Mouse (Mus musculus): ENCODE results near the gene Tbc1d9. TPM values are rescaled to one million over a fixed set of nuclear protein-coding genes. Genes with fewer than 3 reads are reported as not detected.

The Tbc1d9 gene
- total RNA-seq, 1 experiment from 2014 or later = 17.8 TPM

DNA sequence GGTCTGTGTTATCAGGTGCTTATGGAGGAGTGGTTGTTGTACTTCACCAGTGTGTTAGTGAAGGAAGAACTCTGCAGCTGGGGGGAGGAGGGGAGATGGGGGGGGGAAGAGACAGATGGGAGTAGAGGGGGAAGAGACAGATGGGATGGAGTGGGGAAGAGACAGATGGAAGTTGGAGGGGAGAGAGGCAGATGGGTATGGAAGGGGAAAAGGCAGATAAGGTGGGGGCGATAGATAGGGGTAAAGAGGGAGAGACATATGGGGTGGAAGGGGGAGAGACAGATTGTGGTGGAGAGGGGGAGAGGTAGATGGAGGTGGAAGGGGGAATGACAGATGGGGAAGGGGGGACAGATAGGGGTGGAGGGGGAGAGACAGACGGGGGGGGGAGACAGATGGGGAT lies 11.6 kb downstream of the Tbc1d9 start:
- ATAC-seq (replicated peaks; ENCODE audit: insufficient number of reproducible peaks, low FRiP score, low TSS enrichment, poor library complexity, severe bottlenecking) = no peak

DNA sequence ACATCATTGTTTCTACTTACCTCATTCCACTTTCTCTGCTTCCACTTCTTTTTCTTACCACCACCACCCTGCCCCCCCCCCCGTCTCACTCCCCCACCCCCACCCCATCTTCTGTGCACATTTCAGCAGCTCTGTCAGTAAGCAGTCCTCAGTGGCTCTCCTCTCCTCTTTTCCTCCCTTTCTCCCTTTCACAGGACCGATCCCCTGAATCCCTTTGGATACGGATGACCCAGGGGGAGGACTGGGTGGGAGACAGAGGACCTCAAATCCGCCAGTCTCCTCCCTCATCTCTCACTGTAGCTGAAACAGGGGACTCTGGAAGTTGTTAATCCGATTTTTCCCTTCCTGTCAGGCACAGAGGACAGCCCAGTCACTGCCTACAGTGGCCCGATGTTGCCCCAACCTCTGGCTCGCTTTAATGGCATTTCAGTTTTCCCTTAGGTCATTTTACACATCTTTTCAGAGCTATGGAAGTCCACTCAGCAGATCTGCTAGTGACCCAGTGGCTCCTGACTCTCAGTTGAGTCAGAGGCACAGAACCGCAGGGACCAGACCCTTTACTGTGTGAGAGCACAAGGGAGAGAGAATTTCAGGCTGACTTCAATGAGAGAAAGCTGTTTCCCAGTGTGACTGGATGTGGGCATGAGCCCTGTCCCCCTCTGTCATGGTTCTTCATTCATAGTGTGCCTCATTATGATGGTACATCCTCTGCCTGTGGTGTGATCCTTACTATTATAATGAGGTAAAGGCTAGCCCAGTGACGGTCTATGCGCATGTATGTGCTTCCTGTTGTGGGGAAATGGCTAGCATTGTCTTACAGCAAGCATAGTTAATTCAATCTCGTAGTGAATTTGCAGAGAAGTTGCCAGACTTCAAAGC lies 12.4 kb downstream of the Tbc1d9 start:
- ATAC-seq (replicated peaks; ENCODE audit: insufficient number of reproducible peaks, low FRiP score, low TSS enrichment, poor library complexity, severe bottlenecking) = 0 out of 2 replicates have a peak, but pooled peaks have one; percentile 40

DNA sequence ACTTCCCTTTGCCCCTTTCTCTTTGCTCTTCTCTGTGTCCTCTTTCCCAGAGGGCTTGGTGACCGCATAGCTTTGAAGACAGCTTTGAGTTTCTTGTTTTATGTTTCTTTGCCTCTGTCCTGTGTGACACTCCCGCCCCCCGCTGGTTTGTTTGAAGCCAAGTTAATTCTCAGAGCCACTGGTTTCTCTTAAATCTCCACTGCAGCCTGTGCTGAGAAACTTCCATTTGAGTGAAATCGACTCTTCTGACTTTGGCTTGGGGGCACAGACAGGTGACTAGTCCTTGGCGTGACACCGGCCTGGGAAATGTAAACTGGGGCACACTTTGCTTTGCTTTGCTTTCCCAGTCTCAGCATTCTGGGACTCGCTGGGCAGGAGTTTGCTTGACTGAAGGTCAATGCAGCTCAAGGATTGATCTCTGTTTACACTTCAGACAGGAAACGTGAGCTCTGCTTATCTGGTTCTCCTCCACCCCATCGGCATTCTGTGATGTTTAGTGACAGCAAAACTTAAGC lies 13.1 kb downstream of the Tbc1d9 start:
- no peak for ATAC-seq (replicated peaks; ENCODE audit: insufficient number of reproducible peaks, low FRiP score, low TSS enrichment, poor library complexity, severe bottlenecking)

DNA sequence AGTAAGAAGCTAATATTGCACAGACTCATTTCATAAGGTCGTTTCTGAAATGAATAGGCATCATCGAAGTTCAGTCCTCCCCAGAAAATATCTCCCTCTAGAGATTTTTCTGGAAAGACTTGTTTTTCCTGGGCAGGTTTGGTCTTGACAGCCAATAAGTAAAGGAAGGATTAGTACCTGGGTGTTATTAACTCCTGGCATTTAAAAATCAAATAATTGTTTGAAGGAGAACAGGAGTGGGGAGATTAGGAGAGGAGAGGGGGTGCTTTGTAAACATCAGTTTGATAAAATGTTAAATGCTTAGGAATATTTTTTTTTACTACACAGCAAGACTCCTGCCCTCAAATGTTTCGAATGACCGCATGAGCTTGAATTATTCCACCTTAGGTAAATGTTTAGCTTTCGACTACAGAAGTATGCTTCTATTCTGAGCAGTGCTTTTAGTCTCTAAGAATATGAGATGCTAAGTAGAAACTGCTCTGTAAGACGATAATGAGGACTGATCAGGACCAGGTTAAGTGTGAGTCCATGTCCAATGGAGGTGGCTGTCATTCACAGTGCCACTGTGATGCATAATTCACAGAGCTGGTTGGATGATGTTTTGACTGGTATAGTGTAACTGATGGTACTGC lies 16.8 kb downstream of the Tbc1d9 start:
- no peak for ATAC-seq (replicated peaks; ENCODE audit: insufficient number of reproducible peaks, low FRiP score, low TSS enrichment, poor library complexity, severe bottlenecking)

DNA sequence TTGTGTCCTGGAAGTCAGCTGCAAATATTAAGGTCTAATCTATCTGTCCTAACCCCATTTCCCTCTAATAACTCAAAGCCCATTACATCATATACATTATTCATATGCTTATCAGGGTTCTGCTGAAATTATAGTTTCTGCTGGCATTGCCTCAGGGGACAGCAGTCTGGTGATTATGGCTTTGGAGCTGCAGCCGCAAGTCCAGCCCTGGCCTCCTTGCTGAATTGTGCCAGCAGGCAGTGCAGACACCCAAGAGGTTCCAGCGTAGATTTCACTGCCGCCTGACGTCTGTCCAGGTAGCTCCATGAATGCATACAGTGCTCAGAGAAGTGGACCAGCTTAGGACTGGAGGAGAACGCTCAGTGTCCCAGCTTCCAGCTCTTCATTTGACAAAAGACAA lies 17.6 kb downstream of the Tbc1d9 start:
- no peak for ATAC-seq (replicated peaks; ENCODE audit: insufficient number of reproducible peaks, low FRiP score, low TSS enrichment, poor library complexity, severe bottlenecking)

DNA sequence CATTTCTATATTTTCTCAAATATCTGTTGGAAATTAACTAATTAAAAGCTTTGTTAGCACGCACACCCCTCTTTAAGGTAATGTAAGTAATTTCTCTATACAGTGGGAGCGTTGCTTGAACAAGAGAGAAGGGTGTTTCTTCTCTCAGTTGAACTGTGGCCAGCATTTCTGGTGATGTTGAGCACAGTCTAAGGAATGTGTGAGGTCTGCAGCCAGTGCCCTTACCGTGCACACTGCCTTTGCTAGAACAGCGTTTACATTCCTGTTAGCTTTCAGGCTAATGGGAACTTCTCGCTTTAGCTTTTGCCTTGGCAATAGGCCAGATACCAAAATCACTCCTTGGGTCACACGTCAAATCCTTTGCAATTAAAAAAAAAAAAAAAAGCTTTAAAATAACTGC lies 21.2 kb downstream of the Tbc1d9 start:
- ATAC-seq (replicated peaks; ENCODE audit: insufficient number of reproducible peaks, low FRiP score, low TSS enrichment, poor library complexity, severe bottlenecking) = no peak

DNA sequence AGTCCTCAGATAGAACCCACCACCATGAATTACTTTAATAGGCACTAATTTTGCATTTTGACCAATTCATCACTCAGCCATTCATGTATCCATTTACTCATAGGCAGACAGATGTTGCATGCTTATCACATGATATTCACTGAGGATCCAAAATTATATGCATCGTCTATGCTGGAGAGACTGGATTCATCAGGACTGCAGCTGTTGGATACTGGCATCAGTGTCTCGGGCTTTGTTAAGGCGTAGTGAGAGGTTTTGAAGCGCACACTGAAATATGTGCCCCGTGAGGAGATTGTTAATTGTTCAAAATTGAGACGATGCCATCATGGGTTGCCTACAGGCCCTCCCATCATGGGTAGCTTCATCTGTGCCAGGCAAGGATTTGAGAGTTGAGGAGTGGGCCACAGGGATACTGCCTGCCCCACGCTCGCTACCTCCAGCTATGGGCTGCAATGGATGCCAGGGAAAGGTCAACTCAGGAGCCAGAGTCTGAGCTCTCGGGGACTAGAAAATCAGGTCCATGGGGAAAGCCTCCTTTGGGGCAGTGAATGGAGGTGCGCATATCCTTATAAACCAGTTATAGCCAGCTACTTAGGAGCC lies 22.3 kb downstream of the Tbc1d9 start:
- ATAC-seq (replicated peaks; ENCODE audit: insufficient number of reproducible peaks, low FRiP score, low TSS enrichment, poor library complexity, severe bottlenecking) = no peak

DNA sequence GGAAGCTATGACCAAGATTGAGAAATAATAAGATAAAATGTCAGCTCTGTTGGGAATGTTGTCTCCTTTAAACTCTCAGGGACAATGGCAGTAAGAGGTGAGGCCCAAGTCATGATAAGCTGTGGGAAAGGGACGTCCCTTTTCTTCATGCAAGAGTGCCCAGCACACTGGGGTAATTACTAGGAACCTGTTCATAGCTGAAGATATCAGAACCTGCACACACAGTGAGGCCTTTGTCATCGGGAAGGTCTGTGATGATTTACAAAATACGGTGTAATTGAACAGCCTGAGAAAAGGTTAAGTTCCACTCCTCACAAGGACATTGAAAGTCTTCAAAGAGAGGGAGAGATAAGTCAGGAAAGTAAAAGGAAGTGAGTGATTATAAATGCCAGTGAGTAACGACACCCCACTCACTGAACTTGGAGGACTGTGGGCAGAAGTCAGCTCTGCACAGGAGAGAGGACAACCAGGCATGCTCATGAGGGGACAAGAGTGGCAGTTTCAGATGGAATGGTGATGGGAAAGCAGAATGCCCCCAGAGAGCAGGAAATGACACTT lies 24.5 kb downstream of the Tbc1d9 start:
- no peak for ATAC-seq (replicated peaks; ENCODE audit: insufficient number of reproducible peaks, low FRiP score, low TSS enrichment, poor library complexity, severe bottlenecking)

DNA sequence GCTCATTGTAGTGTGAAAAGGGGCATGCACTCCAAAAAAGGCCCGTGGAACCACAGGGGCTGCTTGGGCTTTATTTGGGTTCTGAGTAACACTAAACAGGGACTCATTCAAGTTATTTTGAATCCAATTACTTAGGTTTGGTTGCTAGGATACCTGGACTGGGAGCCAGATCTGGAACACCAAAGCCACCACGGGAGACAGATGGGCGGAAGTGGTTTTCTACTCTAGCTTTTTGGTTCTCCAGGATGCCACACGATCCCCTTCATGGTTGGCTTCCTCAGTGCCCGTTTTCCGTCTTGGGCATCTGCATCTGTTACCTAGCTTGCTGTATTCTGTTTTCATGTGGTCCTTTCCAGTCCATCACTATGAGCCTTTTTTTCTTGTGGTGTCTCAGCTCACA lies 30.9 kb downstream of the Tbc1d9 start:
- no peak for ATAC-seq (replicated peaks; ENCODE audit: insufficient number of reproducible peaks, low FRiP score, low TSS enrichment, poor library complexity, severe bottlenecking)

DNA sequence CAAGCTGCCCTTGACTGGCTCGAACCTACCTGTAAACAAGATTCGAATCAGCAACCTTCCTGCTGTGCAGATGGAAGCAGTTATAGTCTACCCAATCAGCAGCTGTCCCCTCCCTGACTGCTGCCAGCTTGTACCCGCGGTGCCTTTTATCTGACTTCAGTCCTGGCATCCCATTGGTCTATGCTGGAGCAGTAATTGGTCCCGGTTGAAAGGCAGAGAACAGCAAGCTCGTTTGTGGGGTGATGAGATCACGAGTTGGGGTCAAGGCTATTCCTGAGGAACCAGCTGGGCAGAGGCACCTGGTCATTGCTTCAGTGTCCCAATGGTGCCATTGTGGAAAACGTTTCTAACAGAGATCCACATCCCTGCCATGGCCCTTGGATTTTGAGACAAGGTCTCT lies 34.6 kb downstream of the Tbc1d9 start:
- no peak for ATAC-seq (replicated peaks; ENCODE audit: insufficient number of reproducible peaks, low FRiP score, low TSS enrichment, poor library complexity, severe bottlenecking)

DNA sequence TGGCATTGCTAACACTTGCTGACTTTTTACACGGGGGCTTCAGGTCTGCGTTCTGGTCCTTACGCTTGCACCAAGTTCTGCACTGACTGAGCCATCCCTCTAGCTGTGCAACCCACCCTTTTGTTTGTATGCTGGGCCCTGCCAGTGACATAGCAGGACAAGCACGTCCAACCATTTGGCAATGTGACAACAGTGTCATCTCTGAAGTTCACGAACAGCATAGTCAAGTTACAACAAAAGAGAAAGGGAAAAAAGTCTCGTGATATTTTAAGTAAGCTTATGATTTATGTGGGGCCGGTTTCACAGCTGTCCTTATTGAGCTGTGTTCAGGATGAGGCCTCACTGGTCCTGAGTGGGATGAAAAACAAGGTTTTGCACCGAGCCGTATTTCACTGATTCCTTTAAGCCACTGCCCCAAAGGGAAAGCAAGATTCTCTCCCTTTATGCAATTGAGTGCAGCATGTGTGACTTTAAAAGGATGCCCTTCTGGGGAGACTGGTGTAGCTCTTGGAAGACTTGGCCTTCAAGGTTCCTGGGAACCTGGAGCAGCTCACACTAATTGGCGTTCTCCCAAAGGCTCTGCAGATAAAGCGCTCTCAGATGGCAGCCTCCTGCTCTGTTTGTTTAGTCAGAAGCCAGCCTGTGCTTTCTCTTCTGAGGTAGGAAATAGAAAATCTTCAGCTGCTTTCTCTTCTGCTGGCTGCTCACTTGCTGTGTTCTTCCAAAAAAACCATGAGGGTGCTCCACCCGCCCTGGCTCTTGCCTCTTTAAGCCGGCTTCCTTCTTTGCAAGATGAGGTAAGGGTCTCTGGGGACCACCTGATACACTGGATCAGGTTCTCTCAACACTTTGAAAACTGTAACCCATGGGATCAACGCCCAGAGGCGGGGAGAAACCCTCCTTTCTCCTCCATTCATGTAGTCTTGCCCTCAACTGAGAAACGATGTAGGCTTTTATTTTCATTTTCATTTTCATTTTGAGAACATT lies 35.3 kb downstream of the Tbc1d9 start:
- no peak for ATAC-seq (replicated peaks; ENCODE audit: insufficient number of reproducible peaks, low FRiP score, low TSS enrichment, poor library complexity, severe bottlenecking)

DNA sequence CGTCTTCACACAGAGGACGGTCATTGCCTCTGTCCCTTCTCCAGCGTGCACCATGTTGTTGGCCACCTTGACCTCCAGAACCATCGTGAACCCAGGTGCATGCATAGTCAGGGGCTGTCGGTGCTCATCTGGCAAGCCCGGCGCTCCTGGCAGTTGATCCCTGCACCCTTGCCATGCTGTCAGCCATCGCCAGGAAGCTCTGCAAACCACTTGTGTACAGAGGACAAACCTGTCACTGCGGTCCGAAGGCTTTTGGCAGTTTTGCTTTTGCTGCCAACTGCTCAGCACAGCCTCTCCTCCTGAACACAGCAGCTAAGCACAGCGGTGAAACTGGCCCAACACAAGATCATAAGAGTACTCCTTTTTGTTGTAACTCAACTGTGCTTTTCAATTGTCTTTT lies 37.8 kb downstream of the Tbc1d9 start:
- ATAC-seq (replicated peaks; ENCODE audit: insufficient number of reproducible peaks, low FRiP score, low TSS enrichment, poor library complexity, severe bottlenecking) = peak; percentile 42; the same call in 1 of the 2 replicates

DNA sequence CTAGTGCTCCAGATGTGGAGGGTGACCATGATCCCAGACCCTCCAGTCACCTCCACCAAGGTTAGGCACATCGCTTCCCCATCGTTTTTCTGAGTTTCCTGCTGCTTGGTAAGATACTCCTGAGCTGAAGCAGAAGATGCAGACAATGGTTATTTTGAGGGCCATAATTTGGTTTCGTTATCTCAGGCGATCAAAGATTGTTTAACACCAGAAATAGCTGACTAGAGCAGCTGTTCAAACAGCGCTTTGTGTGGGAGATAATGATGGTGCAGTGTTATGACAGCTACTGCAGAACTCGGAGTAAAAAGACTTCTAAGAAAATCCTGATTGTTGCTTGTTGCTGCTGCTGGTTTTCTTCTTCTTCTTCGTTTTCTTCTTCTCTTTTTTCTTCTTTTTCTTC lies 40.8 kb downstream of the Tbc1d9 start:
- ATAC-seq (replicated peaks; ENCODE audit: insufficient number of reproducible peaks, low FRiP score, low TSS enrichment, poor library complexity, severe bottlenecking) = no peak

DNA sequence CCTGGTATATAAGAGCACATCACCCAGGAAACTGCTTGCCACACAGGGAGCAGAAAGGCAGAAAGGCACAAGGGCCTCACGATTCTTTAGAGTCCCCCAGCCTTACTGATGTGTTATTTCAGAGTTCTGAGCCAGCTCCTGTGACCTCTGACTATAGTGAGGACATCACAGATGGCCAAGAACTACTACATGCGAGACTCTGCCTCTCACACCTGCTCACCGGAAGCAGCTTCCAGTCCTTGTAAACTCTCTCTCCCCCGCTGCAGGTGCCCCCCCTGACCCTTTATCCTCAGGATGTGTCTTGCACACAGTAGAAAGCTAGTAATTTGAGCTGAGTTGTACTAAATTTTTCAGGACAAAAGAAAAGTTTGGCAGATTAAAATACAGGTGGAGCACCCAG lies 44.4 kb downstream of the Tbc1d9 start:
- no peak for ATAC-seq (replicated peaks; ENCODE audit: insufficient number of reproducible peaks, low FRiP score, low TSS enrichment, poor library complexity, severe bottlenecking)

DNA sequence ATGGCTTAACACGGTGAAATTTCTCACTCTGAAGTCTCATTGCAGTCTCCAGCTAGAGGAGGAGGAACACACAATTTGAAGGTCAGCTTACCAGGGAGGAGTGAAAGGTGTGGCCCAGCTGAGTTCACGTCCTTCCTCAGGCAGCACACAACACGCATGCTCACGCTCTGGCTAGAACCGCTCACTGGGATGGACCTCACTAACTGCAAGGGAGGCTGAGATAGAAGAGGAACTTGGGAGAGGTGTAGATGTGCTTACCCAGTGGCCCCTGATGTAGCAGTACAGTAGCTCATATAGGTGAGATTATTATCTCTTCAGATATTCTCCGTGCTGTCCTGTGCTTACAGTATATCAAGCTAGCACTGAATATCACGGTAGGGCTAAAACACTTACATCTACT lies 45.5 kb downstream of the Tbc1d9 start:
- no peak for ATAC-seq (replicated peaks; ENCODE audit: insufficient number of reproducible peaks, low FRiP score, low TSS enrichment, poor library complexity, severe bottlenecking)

DNA sequence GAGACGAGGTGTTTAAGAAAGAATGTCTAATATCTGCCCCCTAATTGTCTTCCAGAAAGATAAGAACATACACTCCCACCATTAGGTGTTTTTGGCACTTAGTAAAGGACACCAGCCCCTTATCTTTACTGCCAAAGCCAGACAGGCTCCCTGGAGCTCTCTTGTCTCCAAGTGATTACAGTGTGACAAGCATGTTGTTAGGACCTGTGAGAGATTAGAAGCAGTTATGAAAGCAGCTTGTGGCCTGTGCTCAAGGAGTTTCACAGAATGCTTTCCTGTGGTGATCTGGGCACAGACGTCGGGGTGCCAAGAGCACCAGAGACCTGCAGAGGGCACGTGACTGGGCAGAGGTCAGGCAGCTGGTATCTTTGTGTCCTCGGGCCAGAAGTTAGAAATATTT lies 49.9 kb downstream of the Tbc1d9 start:
- no peak for ATAC-seq (replicated peaks; ENCODE audit: insufficient number of reproducible peaks, low FRiP score, low TSS enrichment, poor library complexity, severe bottlenecking)

DNA sequence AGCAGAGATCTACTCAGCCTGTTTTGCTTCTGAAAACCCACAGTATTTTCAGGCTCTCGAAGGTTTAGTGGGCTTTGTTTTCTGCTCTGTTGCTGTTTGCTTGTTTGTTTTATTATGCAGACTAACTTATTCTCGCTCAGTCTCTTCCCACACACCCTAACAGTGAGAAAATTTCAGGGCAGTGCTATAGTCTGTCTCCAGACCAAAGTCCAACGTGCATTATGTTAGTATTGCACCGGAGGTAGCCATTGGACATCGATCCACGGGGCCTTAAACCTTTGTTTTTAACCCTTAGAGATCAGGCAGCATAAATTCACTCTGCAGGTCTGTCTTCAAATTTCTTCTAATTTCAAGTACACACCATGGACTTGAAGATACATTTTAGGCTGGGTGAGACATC lies 51.4 kb downstream of the Tbc1d9 start:
- ATAC-seq (replicated peaks; ENCODE audit: insufficient number of reproducible peaks, low FRiP score, low TSS enrichment, poor library complexity, severe bottlenecking) = no peak

DNA sequence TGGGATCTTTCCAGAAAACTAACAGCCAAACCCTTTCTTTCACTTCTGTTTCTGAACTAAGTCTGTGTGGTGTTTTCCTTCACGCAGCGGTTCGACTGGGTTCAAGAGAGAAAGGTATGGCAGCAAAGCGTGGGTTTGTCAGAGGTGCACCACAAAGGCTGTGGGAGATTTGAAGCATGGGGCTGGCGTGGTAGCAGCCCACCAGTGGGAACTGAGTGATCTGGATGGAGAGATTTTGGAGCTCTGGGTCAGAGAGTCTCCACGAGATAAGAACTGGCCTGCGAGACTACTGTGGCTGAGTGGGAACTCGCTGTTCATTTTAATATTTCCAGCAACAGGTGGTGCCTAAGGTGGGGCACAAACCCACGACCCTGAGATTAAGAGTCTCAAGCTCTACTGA lies 52.0 kb downstream of the Tbc1d9 start:
- ATAC-seq (replicated peaks; ENCODE audit: insufficient number of reproducible peaks, low FRiP score, low TSS enrichment, poor library complexity, severe bottlenecking) = no peak

All from monocyte, adult 5-6 weeks (primary cell).